Mouse (Mus musculus) midbrain, embryonic 12.5 days (tissue): ENCODE data around the gene Mblac1. TPM values are rescaled to one million over a fixed set of nuclear protein-coding genes. Genes with fewer than 3 reads are reported as not detected.
"Not testable (repeated sequence)": the region's sequence is repeated elsewhere in the genome, so short reads cannot be mapped to it uniquely, and the experiment has no call there.

Experiments
- ATAC-seq: fragments of 200-750 bp; cut with Nextera tagmentation; 2 replicates; pipeline ENCODE4 v1.8.0; 2017; ENCODE audit warnings: low read depth, moderate TSS enrichment, moderate library complexity; ENCODE audit not compliant: low FRiP score
- H3K27ac ChIP-seq: fragments of 300-500 bp; sonication (generic); replicated peaks from 2 replicates; pipeline ENCODE4 v1.5.1; 2016; ENCODE audit warnings: mild to moderate bottlenecking
- H3K27me3 ChIP-seq: fragments of 300-500 bp; sonication (generic); 2 replicates; pipeline ENCODE4 v1.6.1; 2016; ENCODE audit warnings: mild to moderate bottlenecking
- H3K36me3 ChIP-seq: fragments of 300-500 bp; sonication (generic); 2 replicates; pipeline ENCODE4 v1.6.1; 2016
- H3K4me1 ChIP-seq: fragments of 300-500 bp; sonication (generic); 2 replicates; pipeline ENCODE4 v1.6.1; 2016
- H3K4me2 ChIP-seq: fragments of 300-500 bp; sonication (generic); replicated peaks from 2 replicates; pipeline ENCODE4 v1.6.1; 2016; ENCODE audit warnings: mild to moderate bottlenecking, moderate library complexity
- H3K4me3 ChIP-seq: fragments of 300-500 bp; sonication (generic); 2 replicates; pipeline ENCODE4 v1.5.1; 2016; ENCODE audit warnings: mild to moderate bottlenecking
- H3K9ac ChIP-seq: fragments of 300-500 bp; sonication (generic); replicated peaks from 2 replicates; pipeline ENCODE4 v1.6.1; 2016; ENCODE audit warnings: mild to moderate bottlenecking, moderate library complexity
- H3K9me3 ChIP-seq: fragments of 300-500 bp; sonication (generic); 2 replicates; pipeline ENCODE4 v1.6.1; 2016; ENCODE audit warnings: mild to moderate bottlenecking
- WGBS: fragments of 180-500 bp; shearing (Covaris S2); methylation state at CpG from one replicate; pipeline ENCODE4 v1.1.7; 2016; 5-methylcytosine and 5-hydroxymethylcytosine counted together
- polyA plus RNA-seq: library from polyadenylated mRNA; unstranded; fragments of >200 nt; fragmentation: Nextera tagmentation; extraction: Ambion mirVana; gene quantifications from 2 replicates; pipeline ENCODE4 v1.2.1, GENCODE M21; 2016

Gene Mblac1
- polyA plus RNA-seq, 1 experiment from 2014 or later: 12.2 TPM

DNA sequence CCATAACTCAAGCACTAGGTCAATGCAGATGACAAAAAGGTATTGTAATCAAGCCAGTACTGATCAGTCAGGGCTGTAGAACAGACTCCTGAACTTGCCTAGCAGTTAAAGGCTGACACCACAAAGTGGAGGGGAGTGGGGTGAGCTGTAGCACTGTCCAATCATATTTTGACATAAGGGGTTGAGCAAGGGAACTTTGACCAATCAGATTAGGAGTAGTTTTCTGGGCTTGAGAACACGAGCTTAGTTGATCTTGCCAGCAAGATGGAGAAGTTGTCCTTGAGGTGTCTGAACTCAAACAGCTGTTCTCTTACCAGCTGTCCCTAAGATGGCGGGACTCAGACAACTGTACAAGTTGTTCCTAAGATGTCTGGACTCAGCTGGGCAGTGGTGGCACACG is 20.9 kb upstream of the Mblac1 start:
- no peak for ATAC-seq
- Histone ChIP-seq H3K4me3 (peak overlapping the region; percentile 80), H3K4me1 (peaks cover 20% of the 10 kb centered on the region)

DNA sequence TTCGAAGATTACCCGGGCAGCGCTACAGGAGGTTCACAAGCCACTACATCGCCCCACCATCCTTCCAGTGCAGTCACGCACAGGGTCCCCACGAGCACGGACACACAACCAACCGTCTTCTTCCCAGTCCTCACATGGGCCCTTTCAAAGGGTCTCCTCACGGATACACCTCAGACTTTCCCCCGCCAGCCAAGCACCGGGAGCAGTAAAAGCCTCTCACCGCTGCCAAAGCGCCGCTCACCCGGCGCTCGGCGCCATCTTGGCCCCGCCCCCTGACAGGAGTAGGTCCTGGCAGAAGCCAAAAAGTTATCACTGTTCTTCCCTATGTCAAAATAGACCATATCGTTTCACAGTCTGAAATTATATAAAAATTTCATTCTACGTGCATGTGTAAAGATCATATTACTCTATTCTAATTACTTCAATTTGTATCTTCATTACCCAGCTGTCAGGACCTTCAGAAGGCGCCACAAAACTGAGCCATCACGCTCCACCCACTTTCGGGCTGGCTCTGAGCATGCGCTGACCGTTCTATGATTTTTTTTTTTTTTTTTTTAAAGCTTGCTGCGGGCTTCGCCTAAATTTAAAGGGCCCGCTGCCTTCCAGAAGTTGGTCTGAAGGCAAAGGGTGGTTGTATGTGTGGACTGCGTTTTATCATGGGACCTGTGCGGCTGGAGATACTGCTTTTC is 7.0 kb upstream of the Mblac1 start, which contains the start of the genes Taf6 and Cnpy4:
TSS of gene Taf6 (minus strand) at position 502 of the 689 bp plus-strand sequence.
TSS of gene Cnpy4 (plus strand) at position 536 of the 689 bp plus-strand sequence.
- Histone ChIP-seq H3K4me1 (peaks cover 18% of the 10 kb centered on the region), H3K9me3 (no peaks in the 10 kb centered on the region), H3K4me2 (peak within 1 kb of the TSS; percentile 65), H3K4me3 (peak within 1 kb of the TSS; percentile 82), H3K36me3 (peaks cover 48% of the 10 kb centered on the region), H3K27ac (peak within 1 kb of the TSS; percentile 64), H3K9ac (peak within 1 kb of the TSS; percentile 81), H3K27me3 (no peaks in the 10 kb centered on the region)
- ATAC-seq: peak; percentile 85
- under 1% methylated on average over 31 of the region's 31 CpGs for WGBS

More for the DNA sequence above, 20.9 kb upstream of the Mblac1 start:
- Histone ChIP-seq H3K4me2 (peak overlapping the region; percentile 90), H3K9me3 (no peaks in the 10 kb centered on the region), H3K27me3 (no peaks in the 10 kb centered on the region), H3K27ac (no peak overlapping the region), H3K36me3 (peaks cover 61% of the 10 kb centered on the region), H3K9ac (no peak overlapping the region)
- WGBS: 90% methylated on average over 3 of the region's 3 CpGs

DNA sequence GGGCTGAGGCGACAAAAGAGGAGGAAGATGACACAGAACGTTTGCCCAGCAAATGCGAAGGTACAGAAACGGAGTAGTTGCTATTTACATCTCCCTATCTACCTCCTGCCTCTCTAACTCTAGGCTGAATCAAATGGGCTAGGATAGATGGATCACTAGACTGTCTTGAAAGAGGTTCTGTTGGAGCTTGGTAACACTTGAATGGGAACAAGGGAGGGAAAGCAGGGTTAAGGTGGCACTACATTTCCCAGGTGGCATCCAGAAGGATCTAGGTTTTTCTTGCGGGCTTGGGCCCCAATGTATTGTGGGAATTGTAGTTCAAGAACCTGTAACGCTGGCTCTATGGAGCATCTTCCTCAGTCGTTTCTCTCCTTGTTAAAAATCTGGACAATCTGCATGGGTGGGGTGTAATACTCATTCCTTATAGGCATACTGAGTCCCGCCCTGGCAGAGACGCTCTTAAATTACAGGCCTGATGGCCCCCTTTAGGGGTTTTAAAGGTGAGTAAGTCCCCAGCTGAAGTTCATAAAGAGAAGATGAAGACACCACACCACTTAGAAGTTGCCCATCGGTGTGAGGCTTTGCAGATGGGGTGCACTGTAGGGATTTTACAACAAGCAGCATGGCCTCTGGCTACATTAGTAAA is 6.3 kb upstream of the Mblac1 start:
- WGBS: under 1% methylated on average over 10 of the region's 10 CpGs
- Histone ChIP-seq H3K4me3 (peak overlapping the region; percentile 82), H3K9me3 (no peaks in the 10 kb centered on the region), H3K4me2 (peak overlapping the region; percentile 65), H3K27me3 (no peaks in the 10 kb centered on the region), H3K4me1 (peaks cover 18% of the 10 kb centered on the region), H3K9ac (peak overlapping the region; percentile 65), H3K27ac (peak overlapping the region; percentile 63), H3K36me3 (peaks cover 48% of the 10 kb centered on the region)
- ATAC-seq: peak; percentile 83

DNA sequence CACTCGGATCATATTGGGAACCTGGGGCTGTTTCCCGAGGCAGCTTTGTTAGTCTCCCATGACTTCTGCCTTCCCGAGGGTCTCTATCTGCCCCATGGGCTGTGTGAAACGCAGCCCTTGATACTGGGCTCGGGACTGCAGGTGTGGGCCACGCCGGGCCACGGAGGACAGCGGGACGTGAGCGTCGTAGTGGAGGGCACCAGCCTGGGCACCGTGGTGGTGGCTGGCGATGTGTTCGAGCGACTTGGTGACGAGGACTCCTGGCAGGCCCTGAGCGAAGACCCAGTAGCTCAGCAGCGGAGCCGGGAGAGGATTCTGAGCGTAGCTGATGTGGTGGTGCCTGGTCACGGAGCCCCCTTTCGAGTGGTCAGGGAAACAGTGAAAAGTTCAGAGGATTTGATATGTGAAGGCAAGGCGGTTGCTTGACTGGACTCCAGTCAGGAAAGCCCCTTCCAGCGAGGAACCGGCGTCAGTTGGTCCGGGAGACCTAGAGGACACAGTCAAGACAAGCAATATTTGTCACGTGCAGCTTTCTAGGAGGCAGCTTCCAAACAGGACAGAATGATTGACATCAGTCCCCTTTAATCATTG is 736 bp downstream of the Mblac1 start:
- peak; percentile 71 for ATAC-seq
- H3K4me3 ChIP-seq: peak overlapping the region; percentile 60
- no peaks in the 10 kb centered on the region for H3K9me3 ChIP-seq
- no peaks in the 10 kb centered on the region for H3K27me3 ChIP-seq
- H3K27ac ChIP-seq: peak overlapping the region; percentile 84
- WGBS: 2% methylated on average over 29 of the region's 29 CpGs
- H3K4me2 ChIP-seq: peak overlapping the region; percentile 94
- peak overlapping the region; percentile 83 for H3K9ac ChIP-seq
- H3K4me1 ChIP-seq: peaks cover 9% of the 10 kb centered on the region; the same call in 1 of the 2 replicates
- peaks cover 30% of the 10 kb centered on the region for H3K36me3 ChIP-seq

DNA sequence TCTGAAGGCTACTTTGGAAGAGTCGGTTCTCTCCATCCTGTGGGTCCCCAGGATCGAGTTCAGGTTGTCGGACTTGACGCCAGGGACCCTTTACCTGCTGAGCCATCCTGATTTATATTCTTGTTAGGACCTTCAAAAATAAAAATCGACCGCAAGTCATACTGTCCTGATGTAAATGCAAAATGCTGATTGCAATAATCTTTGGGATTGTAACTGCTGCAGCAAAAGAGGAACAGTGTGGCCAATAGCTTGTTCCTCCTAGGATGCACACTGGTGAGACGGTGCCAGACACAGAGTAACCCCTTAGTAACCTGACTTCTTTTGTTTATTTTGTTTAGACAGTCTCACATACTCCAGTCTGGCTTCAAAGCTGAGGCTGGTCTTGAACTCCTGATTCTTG is 1.3 kb downstream of the Mblac1 start:
- ATAC-seq: no peak
- Histone ChIP-seq H3K4me3 (peak overlapping the region; percentile 60), H3K27me3 (no peaks in the 10 kb centered on the region), H3K27ac (no peak overlapping the region), H3K9ac (peak overlapping the region; percentile 83), H3K4me1 (peaks cover 9% of the 10 kb centered on the region; the same call in 1 of the 2 replicates), H3K36me3 (peaks cover 27% of the 10 kb centered on the region), H3K4me2 (peak overlapping the region; percentile 94), H3K9me3 (no peaks in the 10 kb centered on the region)
- 81% methylated on average over 7 of the region's 7 CpGs for WGBS

DNA sequence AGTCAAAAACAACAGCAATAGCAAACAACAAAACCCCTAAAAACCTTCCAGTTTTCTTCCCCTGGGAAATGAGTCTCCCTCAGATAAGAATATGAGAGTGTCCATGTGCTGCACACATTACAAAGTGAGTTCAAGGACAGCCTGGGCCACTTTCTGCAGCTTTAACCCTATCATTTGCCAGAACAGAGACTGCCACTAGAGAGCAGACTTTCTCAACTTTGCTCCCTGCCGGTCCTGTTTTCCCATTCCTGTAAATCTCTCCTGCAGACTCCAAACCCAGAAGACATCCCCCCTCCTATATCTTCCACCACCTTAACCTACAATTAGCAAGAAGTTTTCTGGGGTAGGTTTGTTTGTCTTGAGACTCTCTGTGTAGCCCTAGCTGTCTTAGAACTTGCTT is 5.5 kb downstream of the Mblac1 start:
- ATAC-seq: no peak
- H3K4me3 ChIP-seq: no peak overlapping the region
- H3K4me2 ChIP-seq: no peak overlapping the region
- H3K27me3 ChIP-seq: no peaks in the 10 kb centered on the region
- no peak overlapping the region for H3K9ac ChIP-seq
- H3K27ac ChIP-seq: no peak overlapping the region
- peaks cover 10% of the 10 kb centered on the region; the same call in 1 of the 2 replicates for H3K9me3 ChIP-seq
- H3K36me3 ChIP-seq: no peaks in the 10 kb centered on the region
- 10% methylated on average over 1 of the region's 1 CpGs for WGBS
- H3K4me1 ChIP-seq: peaks cover 9% of the 10 kb centered on the region; the same call in 1 of the 2 replicates

DNA sequence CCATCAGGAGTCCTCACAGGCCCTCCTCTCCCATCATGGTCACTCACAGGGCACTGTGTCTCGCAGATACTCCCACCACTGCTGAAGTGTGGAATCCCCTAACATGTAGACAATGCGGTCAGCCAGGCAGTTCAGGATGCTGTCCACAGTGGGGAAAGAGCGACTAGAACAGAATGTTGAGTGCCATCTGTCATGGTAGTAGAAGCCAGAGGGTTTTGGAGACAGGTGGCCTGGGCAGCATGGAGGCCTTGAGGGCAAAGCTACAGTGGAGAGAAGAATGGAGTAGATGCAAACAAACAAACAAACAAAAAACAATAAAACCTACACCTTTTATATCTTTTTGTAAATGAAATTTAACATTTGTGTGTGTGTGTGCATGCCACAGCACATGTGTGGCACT is 8.0 kb downstream of the Mblac1 start:
- Histone ChIP-seq H3K9ac (no peak overlapping the region), H3K36me3 (no peaks in the 10 kb centered on the region), H3K9me3 (peaks cover 12% of the 10 kb centered on the region; the same call in 1 of the 2 replicates), H3K27me3 (no peaks in the 10 kb centered on the region), H3K4me1 (no peaks in the 10 kb centered on the region), H3K4me2 (no peak overlapping the region), H3K27ac (no peak overlapping the region), H3K4me3 (no peak overlapping the region)
- 93% methylated on average over 3 of the region's 3 CpGs for WGBS
- ATAC-seq: no peak

DNA sequence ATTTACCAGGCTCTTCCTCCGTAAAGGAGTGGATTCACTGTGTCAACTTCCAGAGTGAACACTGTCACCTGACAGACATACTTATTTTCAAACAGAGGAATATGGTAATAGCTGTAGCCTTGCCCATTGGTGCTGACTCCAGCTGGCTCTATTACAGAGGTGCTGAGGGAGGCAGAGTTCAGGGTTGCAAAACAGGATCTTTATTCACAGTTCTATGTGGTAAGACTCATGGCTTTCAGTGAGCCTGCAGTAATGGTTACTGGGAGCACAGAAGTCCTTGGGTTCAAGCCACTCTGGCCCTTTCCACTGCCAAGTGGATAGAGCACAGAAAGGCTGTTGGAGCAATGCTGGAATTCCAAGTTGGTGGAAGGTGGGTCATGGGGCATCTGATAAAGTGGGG is 13.1 kb downstream of the Mblac1 start:
- Histone ChIP-seq H3K9me3 (peaks cover 17% of the 10 kb centered on the region; the same call in 1 of the 2 replicates), H3K36me3 (no peaks in the 10 kb centered on the region), H3K27me3 (no peaks in the 10 kb centered on the region), H3K4me3 (no peak overlapping the region), H3K9ac (no peak overlapping the region), H3K4me1 (no peaks in the 10 kb centered on the region), H3K27ac (no peak overlapping the region), H3K4me2 (no peak overlapping the region)
- no peak for ATAC-seq
- 85% methylated on average over 1 of the region's 1 CpGs for WGBS

DNA sequence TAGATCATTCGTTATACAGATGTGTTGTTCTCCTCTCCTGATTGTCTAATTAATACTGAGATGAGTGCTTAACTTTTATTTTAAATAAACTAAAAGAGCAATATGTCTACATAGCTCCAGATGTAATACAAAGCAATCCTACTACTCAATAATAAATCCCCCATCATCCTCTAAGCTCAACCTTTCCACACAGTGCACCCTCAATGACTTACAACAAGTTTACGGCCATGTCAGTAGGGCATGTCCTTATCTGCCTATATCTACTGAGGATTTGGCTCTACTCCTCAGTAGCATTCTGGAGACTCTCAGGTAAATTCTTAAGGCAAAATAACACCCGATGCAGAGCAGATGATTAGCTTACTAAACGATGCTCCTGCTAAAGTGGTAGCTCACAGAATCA is 13.8 kb downstream of the Mblac1 start:
- Histone ChIP-seq H3K4me3 (no peak overlapping the region), H3K9ac (no peak overlapping the region), H3K36me3 (no peaks in the 10 kb centered on the region), H3K4me1 (no peaks in the 10 kb centered on the region), H3K27ac (no peak overlapping the region), H3K27me3 (no peaks in the 10 kb centered on the region), H3K9me3 (peaks cover 16% of the 10 kb centered on the region; the same call in 1 of the 2 replicates), H3K4me2 (no peak overlapping the region)
- ATAC-seq: no peak
- WGBS: 88% methylated on average over 4 of the region's 4 CpGs

DNA sequence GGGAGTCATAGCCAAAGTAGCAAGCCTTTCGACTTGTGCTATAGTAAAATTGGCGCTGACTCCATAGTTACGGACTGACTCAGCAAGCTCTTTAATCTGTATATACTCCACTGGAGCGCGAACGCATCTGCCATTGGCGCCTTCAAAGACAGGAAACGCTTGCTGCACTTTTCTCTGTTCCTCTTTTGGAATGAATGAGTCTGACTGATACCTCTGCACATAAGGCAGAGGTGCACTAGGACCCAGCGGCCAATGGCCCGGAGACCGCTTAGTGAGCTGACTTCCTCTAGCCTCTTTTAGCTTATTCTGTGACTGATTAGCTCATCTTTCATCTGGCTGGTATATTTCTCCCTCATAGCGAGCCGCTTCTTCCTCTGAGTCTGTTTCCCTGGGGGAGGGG is 22.5 kb downstream of the Mblac1 start:
- peaks cover 30% of the 10 kb centered on the region for H3K9me3 ChIP-seq
- H3K9ac ChIP-seq, H3K27me3 ChIP-seq, H3K4me2 ChIP-seq, H3K36me3 ChIP-seq, H3K4me1 ChIP-seq, H3K4me3 ChIP-seq, H3K27ac ChIP-seq, ATAC-seq: not testable (repeated sequence)
- 95% methylated on average over 13 of the region's 13 CpGs for WGBS

DNA sequence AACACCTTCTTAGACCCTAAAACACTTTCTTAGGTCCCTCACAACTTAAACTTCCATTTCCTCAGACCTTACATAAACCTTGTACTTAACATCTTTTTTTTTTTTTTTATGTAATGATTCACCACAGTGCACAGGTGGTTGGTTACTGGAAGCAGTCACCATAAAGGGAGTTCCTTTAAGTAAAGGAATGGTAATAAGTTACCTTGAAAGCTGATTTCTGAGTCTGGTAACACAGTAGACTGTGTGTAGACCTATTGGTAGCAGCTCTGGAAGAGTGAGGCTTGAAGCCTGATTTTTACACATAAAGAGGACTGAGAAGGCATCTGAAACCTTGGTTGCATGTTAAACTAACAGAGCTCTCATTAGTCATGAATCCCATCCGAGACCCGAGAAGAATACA is 25.8 kb downstream of the Mblac1 start:
- Histone ChIP-seq H3K4me1 (no peaks in the 10 kb centered on the region), H3K4me3 (no peak overlapping the region), H3K27ac (no peak overlapping the region), H3K4me2 (no peak overlapping the region), H3K27me3 (no peaks in the 10 kb centered on the region), H3K9me3 (peaks cover 20% of the 10 kb centered on the region; the same call in 1 of the 2 replicates), H3K9ac (no peak overlapping the region), H3K36me3 (no peaks in the 10 kb centered on the region)
- WGBS: 79% methylated on average over 2 of the region's 2 CpGs
- ATAC-seq: no peak

DNA sequence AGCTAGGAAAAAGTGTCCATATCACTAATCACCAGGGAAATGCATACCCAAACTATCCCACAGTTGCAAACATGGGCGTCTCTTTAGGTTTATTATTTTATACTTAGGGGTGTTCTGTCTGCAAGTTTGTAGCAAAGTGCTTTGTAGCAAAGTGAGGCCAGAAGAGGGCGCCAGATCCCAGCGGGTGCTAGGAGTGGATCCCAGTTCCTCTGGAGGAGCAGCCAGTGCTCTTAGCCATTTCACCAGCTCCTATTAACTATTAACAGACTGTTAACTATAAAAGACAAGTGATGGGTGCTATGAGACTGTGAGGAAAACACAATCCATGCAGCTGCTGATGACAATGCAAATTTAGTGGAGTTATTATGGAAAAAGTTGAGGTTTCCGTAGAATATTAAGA is 28.0 kb downstream of the Mblac1 start:
- Histone ChIP-seq H3K4me2 (no peak overlapping the region), H3K9me3 (peaks cover 6% of the 10 kb centered on the region; the same call in 1 of the 2 replicates), H3K36me3 (no peaks in the 10 kb centered on the region), H3K4me3 (no peak overlapping the region), H3K4me1 (no peaks in the 10 kb centered on the region), H3K27ac (no peak overlapping the region), H3K27me3 (no peaks in the 10 kb centered on the region), H3K9ac (no peak overlapping the region)
- no peak for ATAC-seq
- 27% methylated on average over 4 of the region's 4 CpGs for WGBS
